Mouse (Mus musculus): ENCODE measurements around the gene Psmd12. TPM values are rescaled to one million over a fixed set of nuclear protein-coding genes. Genes with fewer than 3 reads are reported as not detected.

The Psmd12 gene
- total and polyA plus RNA-seq, 3 experiments: 139 to 437 (median 149) TPM

GRCm38 (mm10) chr11:107547351-107548203, 68.3 kb downstream of the Psmd12 start, which contains the start of gene Helz (continued):
- TF ChIP-seq NELFE (IDR thresholded peaks at IDR 0.05; ENCODE audit: low read depth, low read length) (peak; percentile 82), MEF2A (IDR thresholded peaks at IDR 0.05; ENCODE audit: extremely low read depth, insufficient replicate concordance, low read depth, low read length, poor library complexity, severe bottlenecking) (no peak), HCFC1 (IDR thresholded peaks at IDR 0.05; ENCODE audit: low read depth, low read length) (peak; percentile 76), JUND (IDR thresholded peaks at IDR 0.05; ENCODE audit: low read depth, low read length) (no peak), UBTF (IDR thresholded peaks at IDR 0.05; ENCODE audit: borderline replicate concordance, insufficient read depth, low read depth, low read length) (no peak), ETS1 (IDR thresholded peaks at IDR 0.05; ENCODE audit: low read depth, low read length) (no peak), RCOR1 (IDR thresholded peaks at IDR 0.05; ENCODE audit: low read depth, low read length) (0 out of 2 replicates have a peak, but pooled peaks have one; percentile 11), NRF1 (IDR thresholded peaks at IDR 0.05; ENCODE audit: insufficient read depth, low read depth, low read length, poor library complexity, severe bottlenecking) (no peak), POLR2AphosphoS5 (IDR thresholded peaks at IDR 0.05; ENCODE audit: borderline replicate concordance, low read depth, low read length) (no peak), RAD21 (IDR thresholded peaks at IDR 0.05; ENCODE audit: low read depth, low read length) (no peak), BHLHE40 (IDR thresholded peaks at IDR 0.05; ENCODE audit: borderline replicate concordance, low read depth, low read length) (no peak), TAL1 (IDR thresholded peaks at IDR 0.05; ENCODE audit: low read length) (no peak), SIN3A (IDR thresholded peaks at IDR 0.05; ENCODE audit: low read length) (peak; percentile 65), GATA1 (IDR thresholded peaks at IDR 0.05; ENCODE audit: low read depth, low read length) (no peak), SMC3 (IDR thresholded peaks at IDR 0.05; ENCODE audit: low read depth, low read length) (no peak), TBP (IDR thresholded peaks at IDR 0.05; ENCODE audit: low read depth, low read length) (peak; percentile 80), E2F4 (IDR thresholded peaks at IDR 0.05; ENCODE audit: borderline replicate concordance, low read depth, low read length) (no peak), EP300 (IDR thresholded peaks at IDR 0.05; ENCODE audit: low read depth in 1 of 2, low read length in 2 of 2) (no peak; a peak in 1 of 4 replicates), MAX (IDR thresholded peaks at IDR 0.05; ENCODE audit: low read length) (no peak; the same call in 1 of the 2 replicates), MYC (IDR thresholded peaks at IDR 0.05; ENCODE audit: low read depth, low read length) (no peak), CHD2 (IDR thresholded peaks at IDR 0.05; ENCODE audit: low read length) (no peak), ZNF384 (IDR thresholded peaks at IDR 0.05; ENCODE audit: low read depth, low read length) (no peak), ZMIZ1 (IDR thresholded peaks at IDR 0.05; ENCODE audit: low read depth, low read length) (peak; percentile 63; the same call in 1 of the 2 replicates)
